In the genomic region with DNA sequence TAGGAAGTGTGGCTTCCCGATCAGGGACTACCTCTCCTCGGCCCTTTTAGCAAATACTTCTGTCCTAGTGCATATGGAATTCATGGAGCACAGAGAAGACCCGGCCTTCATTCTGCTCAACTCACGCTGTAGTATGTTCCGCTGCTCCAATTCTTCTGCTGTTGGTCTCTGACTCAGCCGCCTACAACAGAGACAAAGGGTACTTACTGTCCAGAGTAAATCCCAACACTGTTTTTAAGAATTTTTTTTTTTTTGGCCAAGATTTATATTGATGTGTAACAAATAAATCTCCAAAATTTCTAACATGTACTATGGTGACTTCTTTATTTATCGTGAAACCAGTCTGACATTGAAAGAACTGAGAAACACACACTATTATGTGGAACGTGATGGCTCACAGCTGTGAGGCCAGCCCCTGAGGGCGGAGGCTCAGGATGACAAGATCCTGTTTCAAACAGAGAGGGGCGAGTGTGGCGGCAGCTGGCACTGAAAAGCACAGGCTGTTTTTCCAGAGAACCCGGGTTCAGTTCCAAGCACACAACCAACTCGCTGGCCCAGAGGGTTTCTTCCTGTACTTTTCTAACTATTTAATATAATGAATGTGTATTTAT, we compare ENCODE assay signal across 16 mouse cellular contexts. TPM values are rescaled to one million over a fixed set of nuclear protein-coding genes. Genes with fewer than 3 reads are reported as not detected.
A peak's percentile ranks its signal among the peaks of the same experiment; 100 is the strongest.
DNase-seq lines count a peak whose midpoint lies in the region; ATAC-seq and TF ChIP-seq lines count a peak whose summit lies in the region.
"Had no signal": no experiment of that assay in that cellular context is flagged by ENCODE, and none has a peak within 500 bp of the region (broad histone marks: within the 10 kb centered on the region; RNA-seq: fewer than 3 reads in every experiment).

No protein-coding gene starts in this region.

- H3K9ac ChIP-seq in kidney, postnatal 0 days (ENCODE audit: low read depth, low read length) = no peak overlapping the region
- no peak overlapping the region for H3K9ac ChIP-seq in embryonic facial prominence, embryonic 13.5 days
- no peak overlapping the region for H3K9ac ChIP-seq in forebrain, postnatal 0 days
- H3K9ac ChIP-seq: forebrain, embryonic 15.5 days; heart, embryonic 15.5 days; midbrain, embryonic 13.5 days had no signal

- no peaks in the 10 kb centered on the region for H3K27me3 ChIP-seq in kidney, postnatal 0 days (ENCODE audit: insufficient read depth, low read length)
- no peaks in the 10 kb centered on the region for H3K27me3 ChIP-seq in embryonic facial prominence, embryonic 13.5 days
- no peaks in the 10 kb centered on the region for H3K27me3 ChIP-seq in forebrain, postnatal 0 days (ENCODE audit: insufficient read depth, low read length)
- H3K27me3 ChIP-seq: forebrain, embryonic 15.5 days; heart, embryonic 15.5 days; midbrain, embryonic 13.5 days had no signal

- peak; percentile 55 for DNase-seq in kidney, postnatal 0 days (ENCODE audit: low spot score)
- no peak for DNase-seq in kidney, adult 9 months
- DNase-seq in brain, adult 2 months (ENCODE audit: low read depth, low spot score) = peak; percentile 73
- peak; percentile 65 for DNase-seq in lung, postnatal 25 days (ENCODE audit: low spot score)
- DNase-seq in right cerebral cortex, postnatal 36 days (ENCODE audit: low spot score in 2 of 2) = no peak
- DNase-seq in forebrain, postnatal 0 days = no peak
- DNase-seq: adrenal gland, postnatal 36 days; cerebellum, adult 9-10 months; heart, adult 18-20 months; layer of hippocampus, postnatal 36 days; right cerebral cortex, adult 18-20 months had no signal

- H3K9me3 ChIP-seq in kidney, postnatal 0 days (replicated peaks; ENCODE audit: low read length) = no peaks in the 10 kb centered on the region
- H3K9me3 ChIP-seq in embryonic facial prominence, embryonic 13.5 days = no peaks in the 10 kb centered on the region
- no peaks in the 10 kb centered on the region for H3K9me3 ChIP-seq in forebrain, postnatal 0 days (ENCODE audit: low read length)
- H3K9me3 ChIP-seq: forebrain, embryonic 15.5 days; heart, embryonic 15.5 days; midbrain, embryonic 13.5 days had no signal

- WGBS in kidney, postnatal 0 days = 60% methylated on average over 13 of the region's 13 CpGs
- 54% methylated on average over 13 of the region's 13 CpGs for WGBS in embryonic facial prominence, embryonic 13.5 days
- 83% methylated on average over 13 of the region's 13 CpGs for WGBS in forebrain, postnatal 0 days

- H3K4me2 ChIP-seq in kidney, postnatal 0 days (ENCODE audit: low read length) = no peak overlapping the region
- H3K4me2 ChIP-seq in embryonic facial prominence, embryonic 13.5 days = no peak overlapping the region
- no peak overlapping the region for H3K4me2 ChIP-seq in forebrain, postnatal 0 days (ENCODE audit: low read depth)
- H3K4me2 ChIP-seq: forebrain, embryonic 15.5 days; heart, embryonic 15.5 days; midbrain, embryonic 13.5 days had no signal

- no peak for TF ChIP-seq CTCF in kidney, postnatal 0 days (IDR thresholded peaks at IDR 0.05; ENCODE audit: low read depth)
- TF ChIP-seq CTCF in forebrain, postnatal 0 days (IDR thresholded peaks at IDR 0.05; ENCODE audit: low read depth) = no peak

- H3K4me3 ChIP-seq in kidney, postnatal 0 days (replicated peaks; ENCODE audit: low read depth, low read length) = no peak overlapping the region
- H3K4me3 ChIP-seq in embryonic facial prominence, embryonic 13.5 days = no peak overlapping the region
- H3K4me3 ChIP-seq in forebrain, postnatal 0 days (ENCODE audit: low read depth, low read length) = no peak overlapping the region
- H3K4me3 ChIP-seq: forebrain, embryonic 15.5 days; heart, embryonic 15.5 days; midbrain, embryonic 13.5 days had no signal

- no peak for ATAC-seq in kidney, postnatal 0 days (replicated peaks; ENCODE audit: low FRiP score, low read depth)
- ATAC-seq in embryonic facial prominence, embryonic 13.5 days (ENCODE audit: insufficient number of reproducible peaks, insufficient read depth, low FRiP score, low TSS enrichment, low read depth) = no peak
- ATAC-seq in forebrain, postnatal 0 days = no peak
- ATAC-seq: forebrain, embryonic 15.5 days; midbrain, embryonic 13.5 days had no signal

- no peak overlapping the region for H3K27ac ChIP-seq in kidney, postnatal 0 days
- H3K27ac ChIP-seq in embryonic facial prominence, embryonic 13.5 days = peak overlapping the region; percentile 5; the same call in 1 of the 2 replicates
- H3K27ac ChIP-seq in forebrain, postnatal 0 days (ENCODE audit: low read depth, low read length) = no peak overlapping the region
- H3K27ac ChIP-seq: forebrain, embryonic 15.5 days; heart, embryonic 15.5 days; macrophage; midbrain, embryonic 13.5 days had no signal

- H3K4me1 ChIP-seq in kidney, postnatal 0 days (replicated peaks; ENCODE audit: insufficient read depth, low read length) = no peaks in the 10 kb centered on the region
- H3K4me1 ChIP-seq in embryonic facial prominence, embryonic 13.5 days = no peaks in the 10 kb centered on the region
- H3K4me1 ChIP-seq in forebrain, postnatal 0 days (ENCODE audit: insufficient read depth) = no peaks in the 10 kb centered on the region
- H3K4me1 ChIP-seq: forebrain, embryonic 15.5 days; heart, embryonic 15.5 days; midbrain, embryonic 13.5 days had no signal

- peaks cover 48% of the 10 kb centered on the region for H3K36me3 ChIP-seq in kidney, postnatal 0 days (ENCODE audit: insufficient read depth, low read length)
- peaks cover 87% of the 10 kb centered on the region for H3K36me3 ChIP-seq in embryonic facial prominence, embryonic 13.5 days
- peaks cover 39% of the 10 kb centered on the region for H3K36me3 ChIP-seq in forebrain, postnatal 0 days (ENCODE audit: insufficient read depth)

RNA-seq across cellular contexts. Expression of gene Rcc1, which starts 12.2 kb away (rescaled TPM):
- polyA plus RNA-seq in kidney, postnatal 0 days (2015; fragmentation: Nextera tagmentation; extraction: Ambion mirVana) = 40.0 and 45.9 TPM in 2 replicates
- polyA plus RNA-seq in embryonic facial prominence, embryonic 13.5 days (2015; fragmentation: Nextera tagmentation; extraction: Ambion mirVana) = 74.1 and 81.9 TPM in 2 replicates
- 19.1 and 22.4 TPM in 2 replicates for total RNA-seq in forebrain, postnatal 0 days (2014; rRNA removed)
- 23.3 and 24.9 TPM in 2 replicates for polyA plus RNA-seq in forebrain, postnatal 0 days (2015; fragmentation: Nextera tagmentation; extraction: Ambion mirVana)

RNA-seq across cellular contexts. Expression of gene Trnau1ap, which starts 36.2 kb away (rescaled TPM):
- 70.3 and 72.8 TPM in 2 replicates for polyA plus RNA-seq in kidney, postnatal 0 days (2015; fragmentation: Nextera tagmentation; extraction: Ambion mirVana)
- 78.5 and 83.1 TPM in 2 replicates for polyA plus RNA-seq in embryonic facial prominence, embryonic 13.5 days (2015; fragmentation: Nextera tagmentation; extraction: Ambion mirVana)
- total RNA-seq in forebrain, postnatal 0 days (2014; rRNA removed) = 57.2 and 62.1 TPM in 2 replicates
- polyA plus RNA-seq in forebrain, postnatal 0 days (2015; fragmentation: Nextera tagmentation; extraction: Ambion mirVana) = 62.1 and 75.6 TPM in 2 replicates

RNA-seq across cellular contexts. Expression of gene Phactr4, which starts 56.7 kb away (rescaled TPM):
- polyA plus RNA-seq in kidney, postnatal 0 days (2015; fragmentation: Nextera tagmentation; extraction: Ambion mirVana) = 24.3 and 25.2 TPM in 2 replicates
- polyA plus RNA-seq in embryonic facial prominence, embryonic 13.5 days (2015; fragmentation: Nextera tagmentation; extraction: Ambion mirVana) = 22.7 and 23.6 TPM in 2 replicates
- 3.2 and 3.9 TPM in 2 replicates for total RNA-seq in forebrain, postnatal 0 days (2014; rRNA removed)
- 3.5 and 4.9 TPM in 2 replicates for polyA plus RNA-seq in forebrain, postnatal 0 days (2015; fragmentation: Nextera tagmentation; extraction: Ambion mirVana)

Comparison
In these comparisons a context has a peak if more than half of its experiments do, and no peak if none do; other contexts are left out.
1. DNase-seq: peak in kidney, postnatal 0 days (single experiment), brain, adult 2 months (single experiment) and lung, postnatal 25 days (single experiment); none in kidney, adult 9 months (single experiment), right cerebral cortex, postnatal 36 days (0 of 2) and forebrain, postnatal 0 days (single experiment).